Comparison of ENCODE assay signal across 8 mouse cellular contexts in the genomic region with DNA sequence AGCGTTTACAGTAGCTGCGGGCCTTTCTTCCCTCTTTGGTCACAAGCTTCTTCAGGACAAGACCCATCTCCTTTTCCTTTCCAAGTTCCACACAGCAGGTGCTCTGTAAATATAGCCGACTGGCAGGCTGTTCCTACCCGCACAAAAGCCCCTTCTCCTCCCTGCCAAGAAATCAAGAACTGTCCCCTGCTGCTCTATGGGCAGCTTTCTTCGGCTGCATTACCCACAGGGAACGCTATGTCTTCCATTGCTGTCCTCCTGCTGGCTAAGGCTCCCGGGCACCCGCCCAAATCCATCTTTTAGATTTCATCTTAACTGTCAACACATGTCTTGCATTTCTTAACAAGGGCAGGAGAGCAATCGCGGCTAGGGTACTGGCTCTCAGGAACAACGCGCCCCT. TPM values are rescaled to one million over a fixed set of nuclear protein-coding genes. Genes with fewer than 3 reads are reported as not detected.
DNase-seq lines count a peak whose midpoint lies in the region; ATAC-seq and TF ChIP-seq lines count a peak whose summit lies in the region.
"Had no signal": no experiment of that assay in that cellular context is flagged by ENCODE, and none has a peak within 500 bp of the region (broad histone marks: within the 10 kb centered on the region; RNA-seq: fewer than 3 reads in every experiment).

No protein-coding gene starts in this region.

- H3K36me3 ChIP-seq in limb, embryonic 14.5 days (ENCODE audit: control insufficient read depth, insufficient read depth, low read length) = no peaks in the 10 kb centered on the region
- no peaks in the 10 kb centered on the region for H3K36me3 ChIP-seq in limb, embryonic 10.5 days
- H3K36me3 ChIP-seq in myocyte (ENCODE audit: control insufficient read depth, insufficient read depth) = no peaks in the 10 kb centered on the region
- H3K36me3 ChIP-seq in midbrain, embryonic 14.5 days (ENCODE audit: control insufficient read depth, insufficient read depth, low read length) = no peaks in the 10 kb centered on the region

- H3K4me3 ChIP-seq in limb, embryonic 14.5 days (replicated peaks; ENCODE audit: low read length) = no peak overlapping the region
- no peak overlapping the region for H3K4me3 ChIP-seq in limb, embryonic 10.5 days
- H3K4me3 ChIP-seq in cerebellum, adult 2 months (replicated peaks; ENCODE audit: insufficient read depth, low read depth, low read length) = no peak overlapping the region
- no peak overlapping the region for H3K4me3 ChIP-seq in myocyte
- H3K4me3 ChIP-seq in midbrain, embryonic 14.5 days (replicated peaks; ENCODE audit: low read depth, low read length) = no peak overlapping the region

- no peaks in the 10 kb centered on the region for H3K9me3 ChIP-seq in limb, embryonic 14.5 days (ENCODE audit: control insufficient read depth, low read length)
- H3K9me3 ChIP-seq in limb, embryonic 10.5 days (replicated peaks) = no peaks in the 10 kb centered on the region
- H3K9me3 ChIP-seq in midbrain, embryonic 14.5 days (ENCODE audit: control insufficient read depth, low read length) = no peaks in the 10 kb centered on the region

- H3K79me2 ChIP-seq in myocyte (ENCODE audit: control insufficient read depth, insufficient read depth) = no peaks in the 10 kb centered on the region

- 0 out of 2 replicates have a peak overlapping the region, but pooled peaks have one; percentile 7 for H3K4me2 ChIP-seq in limb, embryonic 14.5 days (replicated peaks; ENCODE audit: low read depth, low read length, severe bottlenecking)
- peak overlapping the region; percentile 45 for H3K4me2 ChIP-seq in myocyte (ENCODE audit: low read depth)
- H3K4me2 ChIP-seq in midbrain, embryonic 14.5 days (ENCODE audit: low read length) = no peak overlapping the region

- ATAC-seq in limb, embryonic 14.5 days (ENCODE audit: low FRiP score, low read depth) = no peak
- ATAC-seq in midbrain, embryonic 14.5 days (ENCODE audit: low FRiP score, low TSS enrichment) = no peak

- WGBS in limb, embryonic 14.5 days = 60% methylated on average over 12 of the region's 12 CpGs
- 86% methylated on average over 12 of the region's 12 CpGs for WGBS in limb, embryonic 10.5 days
- 7% methylated on average over 12 of the region's 12 CpGs for WGBS in cerebellum, adult 2 months
- 69% methylated on average over 12 of the region's 12 CpGs for WGBS in midbrain, embryonic 14.5 days

- intact Hi-C loops in gastrocnemius, postnatal 14 days (cut with DNase I; ENCODE audit: low total_unique reads) = no loop called here

- H3ac ChIP-seq in myocyte (ENCODE audit: control insufficient read depth, insufficient read length) = no peak overlapping the region

- H3K9ac ChIP-seq in limb, embryonic 14.5 days (ENCODE audit: low read depth, low read length, severe bottlenecking) = no peak overlapping the region
- no peak overlapping the region for H3K9ac ChIP-seq in midbrain, embryonic 14.5 days (replicated peaks; ENCODE audit: low read length)

- H3K4me1 ChIP-seq in limb, embryonic 14.5 days (ENCODE audit: control insufficient read depth, insufficient read depth, low read length) = no peaks in the 10 kb centered on the region
- H3K4me1 ChIP-seq in limb, embryonic 10.5 days = 0 out of 2 replicates have a peak, but pooled peaks cover 6% of the 10 kb centered on the region
- no peaks in the 10 kb centered on the region for H3K4me1 ChIP-seq in cerebellum, adult 2 months (ENCODE audit: control insufficient read depth, insufficient read depth, low read length)
- H3K4me1 ChIP-seq in midbrain, embryonic 14.5 days (ENCODE audit: control insufficient read depth, insufficient read depth, low read length) = no peaks in the 10 kb centered on the region

- TF ChIP-seq CTCF in cerebellum, adult 2 months (IDR thresholded peaks at IDR 0.05; ENCODE audit: borderline replicate concordance, insufficient read depth, low read depth, low read length) = no peak

- H3K27ac ChIP-seq in limb, embryonic 14.5 days (replicated peaks; ENCODE audit: low read depth, low read length) = no peak overlapping the region
- H3K27ac ChIP-seq in limb, embryonic 10.5 days = no peak overlapping the region
- H3K27ac ChIP-seq in cerebellum, adult 2 months (ENCODE audit: insufficient read depth, low read length) = no peak overlapping the region
- H3K27ac ChIP-seq in midbrain, embryonic 14.5 days (replicated peaks; ENCODE audit: low read depth, low read length) = no peak overlapping the region

- no peaks in the 10 kb centered on the region for H3K27me3 ChIP-seq in limb, embryonic 14.5 days (ENCODE audit: control insufficient read depth, insufficient read depth, low read length)
- no peaks in the 10 kb centered on the region for H3K27me3 ChIP-seq in limb, embryonic 10.5 days (ENCODE audit: low read depth, poor library complexity, severe bottlenecking)
- H3K27me3 ChIP-seq in cerebellum, adult 2 months (ENCODE audit: control insufficient read depth, insufficient read depth, low read length) = no peaks in the 10 kb centered on the region
- H3K27me3 ChIP-seq in myocyte (ENCODE audit: control insufficient read depth, insufficient read depth, insufficient read length) = no peaks in the 10 kb centered on the region
- H3K27me3 ChIP-seq in midbrain, embryonic 14.5 days (ENCODE audit: control insufficient read depth, insufficient read depth, low read length) = no peaks in the 10 kb centered on the region

- no peak for TF ChIP-seq POLR2A in limb, embryonic 14.5 days (IDR thresholded peaks at IDR 0.05; ENCODE audit: borderline replicate concordance, extremely low read depth, insufficient read depth, insufficient read length)
- TF ChIP-seq POLR2A in cerebellum, adult 2 months (IDR thresholded peaks at IDR 0.05; ENCODE audit: borderline replicate concordance, insufficient read depth, low read length) = no peak
- TF ChIP-seq POLR2A in myocyte (IDR thresholded peaks at IDR 0.05; ENCODE audit: insufficient read length, low read depth) = no peak

- peak; percentile 37 for DNase-seq in limb, embryonic 14.5 days (ENCODE audit: low spot score)
- no peak for DNase-seq in limb, embryonic 10.5 days (ENCODE audit: low spot score)
- DNase-seq in cerebellum, adult 2 months = peak; percentile 34 to 63
- peak; percentile 79 for DNase-seq in gastrocnemius, postnatal 14 days
- no peak for DNase-seq in midbrain, embryonic 14.5 days
- no peak for DNase-seq in spleen, postnatal 4 days (ENCODE audit: low spot score in 2 of 2)

TF ChIP-seq in myocyte, 11 proteins besides CTCF, POLR2A, EP300 and RAD21:
- TF ChIP-seq MYOG (IDR thresholded peaks at IDR 0.05; ENCODE audit: control insufficient read depth in 1 of 3, insufficient read depth in 1 of 3, insufficient read length in 2 of 3, low read depth in 2 of 3) (peak in 2 of 3 experiments; percentile 32 to 69), POLR2AphosphoS2 (IDR thresholded peaks at IDR 0.05; ENCODE audit: insufficient read length, low read depth) (no peak), MYOD1 (IDR thresholded peaks at IDR 0.05; ENCODE audit: control insufficient read depth in 1 of 3, insufficient read length in 2 of 3, low read depth in 2 of 3) (peak in 2 of 3 experiments; percentile 28 to 38)

RNA-seq across cellular contexts. Expression of a gene that starts 13.9 kb away (rescaled TPM):
- 45.6 and 73.6 TPM in 2 replicates for polyA plus RNA-seq in limb, embryonic 14.5 days (2012; rRNA removed)
- 49.9 and 59.2 TPM in 2 replicates for polyA plus RNA-seq in limb, embryonic 14.5 days (2014; fragmentation: Nextera tagmentation; extraction: Ambion mirVana)
- 6.3 and 8.0 TPM in 2 replicates for polyA plus RNA-seq in limb, embryonic 10.5 days (2016; fragmentation: Nextera tagmentation; extraction: Ambion mirVana)
- polyA plus RNA-seq in cerebellum, adult 2 months (2012; rRNA removed) = 37.1 and 46.5 TPM in 2 replicates
- total RNA-seq in gastrocnemius, postnatal 14 days (2021) = 1,000 to 10,000 TPM; 1,223 to 1,292 TPM
- polyA plus RNA-seq in myocyte (2012; fragmentation: generic; extraction: Trizol) = 21.9 TPM
- polyA plus RNA-seq in midbrain, embryonic 14.5 days (2014; fragmentation: Nextera tagmentation; extraction: Ambion mirVana) = 1.3 and 4.1 TPM in 2 replicates
- polyA plus RNA-seq: liver, adult 2 months had no signal

Comparison
In these comparisons a context has a peak if more than half of its experiments do, and no peak if none do; other contexts are left out.
1. DNase-seq: peak in limb, embryonic 14.5 days (single experiment), cerebellum, adult 2 months (2 of 2) and gastrocnemius, postnatal 14 days (single experiment); none in limb, embryonic 10.5 days (single experiment), midbrain, embryonic 14.5 days (single experiment) and spleen, postnatal 4 days (0 of 2).